Mouse (Mus musculus): Measurements from ENCODE around the gene Aspdh. TPM values are rescaled to one million over a fixed set of nuclear protein-coding genes. Genes with fewer than 3 reads are reported as not detected.
A peak's percentile ranks its signal among the peaks of the same experiment; 100 is the strongest.

Gene Aspdh
- polyA plus RNA-seq, 1 experiment from 2014 or later = not detected

GRCm38 (mm10) chr7:44469677-44470675, 4.8 kb downstream of the Aspdh start:
- WGBS = 93% methylated on average over 16 of the region's 16 CpGs
- peaks cover 77% of the 10 kb centered on the region for H3K4me1 ChIP-seq
- peaks cover 3% of the 10 kb centered on the region; the same call in 1 of the 2 replicates for H3K36me3 ChIP-seq (replicated peaks)
- no peaks in the 10 kb centered on the region for H3K9me3 ChIP-seq
- no peak for DNase-seq (ENCODE audit: low spot score)
- peak overlapping the region; percentile 90 for H3K27ac ChIP-seq (replicated peaks)
- H3K4me3 ChIP-seq = peak overlapping the region; percentile 80; the same call in 1 of the 2 replicates
- peaks cover 32% of the 10 kb centered on the region for H3K27me3 ChIP-seq (replicated peaks; ENCODE audit: low read depth, poor library complexity, severe bottlenecking)

GRCm38 (mm10) chr7:44470696-44471612, 5.8 kb downstream of the Aspdh start:
- Histone ChIP-seq H3K27ac (replicated peaks) (peak overlapping the region; percentile 15; the same call in 1 of the 2 replicates), H3K4me1 (peaks cover 76% of the 10 kb centered on the region)
- 85% methylated on average over 16 of the region's 16 CpGs for WGBS

GRCm38 (mm10) chr7:44471880-44472557, 6.8 kb downstream of the Aspdh start:
- H3K4me3 ChIP-seq = no peak overlapping the region
- 47% methylated on average over 6 of the region's 6 CpGs for WGBS
- peaks cover 40% of the 10 kb centered on the region for H3K27me3 ChIP-seq (replicated peaks; ENCODE audit: low read depth, poor library complexity, severe bottlenecking)
- H3K9me3 ChIP-seq = no peaks in the 10 kb centered on the region
- peaks cover 68% of the 10 kb centered on the region for H3K4me1 ChIP-seq
- H3K36me3 ChIP-seq (replicated peaks) = peaks cover 3% of the 10 kb centered on the region; the same call in 1 of the 2 replicates
- H3K27ac ChIP-seq (replicated peaks) = 0 out of 2 replicates have a peak overlapping the region, but pooled peaks have one; percentile 14
- DNase-seq (ENCODE audit: low spot score) = no peak

More at GRCm38 (mm10) chr7:44470696-44471612, 5.8 kb downstream of the Aspdh start:
- H3K4me3 ChIP-seq = no peak overlapping the region
- peaks cover 3% of the 10 kb centered on the region; the same call in 1 of the 2 replicates for H3K36me3 ChIP-seq (replicated peaks)
- peaks cover 32% of the 10 kb centered on the region for H3K27me3 ChIP-seq (replicated peaks; ENCODE audit: low read depth, poor library complexity, severe bottlenecking)
- DNase-seq (ENCODE audit: low spot score) = no peak
- no peaks in the 10 kb centered on the region for H3K9me3 ChIP-seq

- H3K27me3 ChIP-seq (replicated peaks; ENCODE audit: low read depth, poor library complexity, severe bottlenecking) = peaks cover 45% of the 10 kb centered on the region
- H3K4me3 ChIP-seq = no peak overlapping the region
- H3K4me1 ChIP-seq = peaks cover 64% of the 10 kb centered on the region
- 9% methylated on average over 1 of the region's 1 CpGs for WGBS
- peaks cover 3% of the 10 kb centered on the region; the same call in 1 of the 2 replicates for H3K36me3 ChIP-seq (replicated peaks)
- no peaks in the 10 kb centered on the region for H3K9me3 ChIP-seq
- 0 out of 2 replicates have a peak overlapping the region, but pooled peaks have one; percentile 58 for H3K27ac ChIP-seq (replicated peaks)
- DNase-seq (ENCODE audit: low spot score) = no peak
These were observed 7.3 kb downstream of the Aspdh start for GRCm38 (mm10) chr7:44472558-44472885.

GRCm38 (mm10) chr7:44472961-44473646, 7.9 kb downstream of the Aspdh start:
- no peaks in the 10 kb centered on the region for H3K9me3 ChIP-seq
- H3K4me3 ChIP-seq = no peak overlapping the region
- peaks cover 62% of the 10 kb centered on the region for H3K4me1 ChIP-seq
- WGBS = 65% methylated on average over 9 of the region's 9 CpGs
- peaks cover 51% of the 10 kb centered on the region for H3K27me3 ChIP-seq (replicated peaks; ENCODE audit: low read depth, poor library complexity, severe bottlenecking)
- peak overlapping the region; percentile 58 for H3K27ac ChIP-seq (replicated peaks)
- peaks cover 3% of the 10 kb centered on the region; the same call in 1 of the 2 replicates for H3K36me3 ChIP-seq (replicated peaks)
- no peak for DNase-seq (ENCODE audit: low spot score)

- Histone ChIP-seq H3K4me3 (no peak overlapping the region; the same call in 1 of the 2 replicates), H3K4me1 (peaks cover 49% of the 10 kb centered on the region), H3K9me3 (no peaks in the 10 kb centered on the region), H3K27me3 (replicated peaks; ENCODE audit: low read depth, poor library complexity, severe bottlenecking) (peaks cover 64% of the 10 kb centered on the region), H3K36me3 (replicated peaks) (peaks cover 3% of the 10 kb centered on the region; the same call in 1 of the 2 replicates), H3K27ac (replicated peaks) (peak overlapping the region; percentile 73)
- 4% methylated on average over 4 of the region's 4 CpGs for WGBS
- peak; percentile 55 for DNase-seq (ENCODE audit: low spot score)
These were observed 9.2 kb downstream of the Aspdh start for GRCm38 (mm10) chr7:44474419-44474818.

- 0 out of 2 replicates have a peak, but pooled peaks cover 3% of the 10 kb centered on the region for H3K36me3 ChIP-seq (replicated peaks)
- peaks cover 71% of the 10 kb centered on the region for H3K27me3 ChIP-seq (replicated peaks; ENCODE audit: low read depth, poor library complexity, severe bottlenecking)
- no peak overlapping the region for H3K4me3 ChIP-seq
- WGBS = 34% methylated on average over 5 of the region's 5 CpGs
- DNase-seq (ENCODE audit: low spot score) = no peak
- peak overlapping the region; percentile 76 for H3K27ac ChIP-seq (replicated peaks)
- H3K9me3 ChIP-seq = no peaks in the 10 kb centered on the region
- H3K4me1 ChIP-seq = peaks cover 47% of the 10 kb centered on the region
These were observed 9.9 kb downstream of the Aspdh start for GRCm38 (mm10) chr7:44475046-44475614.

GRCm38 (mm10) chr7:44482836-44483435, 17.7 kb downstream of the Aspdh start:
- H3K36me3 ChIP-seq (replicated peaks) = peaks cover 5% of the 10 kb centered on the region; the same call in 1 of the 2 replicates
- peaks cover 9% of the 10 kb centered on the region for H3K4me1 ChIP-seq
- H3K27me3 ChIP-seq (replicated peaks; ENCODE audit: low read depth, poor library complexity, severe bottlenecking) = peaks cover 53% of the 10 kb centered on the region
- no peak overlapping the region for H3K27ac ChIP-seq (replicated peaks)
- DNase-seq (ENCODE audit: low spot score) = no peak
- no peak overlapping the region for H3K4me3 ChIP-seq
- H3K9me3 ChIP-seq = no peaks in the 10 kb centered on the region
- WGBS = 78% methylated on average over 3 of the region's 3 CpGs

GRCm38 (mm10) chr7:44484109-44484508, 18.9 kb downstream of the Aspdh start:
- H3K4me3 ChIP-seq = no peak overlapping the region
- peaks cover 41% of the 10 kb centered on the region for H3K27me3 ChIP-seq (replicated peaks; ENCODE audit: low read depth, poor library complexity, severe bottlenecking)
- no peak for DNase-seq (ENCODE audit: low spot score)
- H3K36me3 ChIP-seq (replicated peaks) = peaks cover 15% of the 10 kb centered on the region
- WGBS = 94% methylated on average over 1 of the region's 1 CpGs
- peaks cover 9% of the 10 kb centered on the region for H3K4me1 ChIP-seq
- no peaks in the 10 kb centered on the region for H3K9me3 ChIP-seq
- H3K27ac ChIP-seq (replicated peaks) = no peak overlapping the region; the same call in 1 of the 2 replicates

- WGBS = 30% methylated on average over 5 of the region's 5 CpGs
- peak; percentile 84 for DNase-seq (ENCODE audit: low spot score)
- H3K36me3 ChIP-seq (replicated peaks) = peaks cover 23% of the 10 kb centered on the region
- no peak overlapping the region for H3K27ac ChIP-seq (replicated peaks)
- peaks cover 32% of the 10 kb centered on the region for H3K27me3 ChIP-seq (replicated peaks; ENCODE audit: low read depth, poor library complexity, severe bottlenecking)
- H3K4me1 ChIP-seq = peaks cover 9% of the 10 kb centered on the region
- no peak overlapping the region for H3K4me3 ChIP-seq
- H3K9me3 ChIP-seq = no peaks in the 10 kb centered on the region
These were observed 19.8 kb downstream of the Aspdh start for GRCm38 (mm10) chr7:44484841-44485571.

Measured in embryonic facial prominence, embryonic 10.5 days (tissue).